Mouse (Mus musculus): ENCODE data around the gene Psma6.

DNA sequence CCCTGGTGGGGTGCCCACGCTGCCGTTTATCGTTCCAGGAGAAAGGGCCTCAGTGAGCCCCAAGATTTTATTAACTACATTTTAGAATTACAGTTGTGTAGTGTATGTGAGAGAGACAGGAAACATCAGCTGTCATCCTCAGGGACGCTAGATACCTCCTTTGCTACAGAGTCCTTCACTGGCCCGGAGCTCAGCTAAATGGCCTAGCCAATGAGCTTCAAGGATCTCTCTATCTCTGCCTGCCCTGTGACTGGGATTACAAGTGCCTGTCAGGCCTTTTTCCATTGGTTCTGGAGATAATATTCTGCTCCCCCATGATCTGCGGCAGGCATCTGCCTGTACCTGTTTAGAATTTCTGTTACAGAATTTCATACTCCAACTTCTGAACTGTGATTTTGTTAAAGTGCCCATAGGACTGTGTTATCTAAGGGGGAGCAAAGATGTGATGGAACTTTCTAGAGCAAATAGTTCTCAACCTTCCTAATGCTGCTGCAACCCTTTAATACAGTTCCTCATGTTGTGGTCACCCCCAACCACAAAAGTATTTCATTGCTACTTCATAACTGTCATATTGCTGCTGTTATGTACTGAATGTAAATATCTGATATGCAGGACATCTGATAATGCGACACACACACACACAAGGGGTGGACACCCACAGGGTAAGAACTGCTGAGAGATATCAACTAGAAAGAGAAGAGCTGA is 3.2 kb downstream of the Psma6 start:
- TF ChIP-seq CTCF (IDR thresholded peaks at IDR 0.05; ENCODE audit: control insufficient read depth, insufficient read depth, insufficient replicate concordance, low read depth, low read length) (no peak), POLR2A (IDR thresholded peaks at IDR 0.05; ENCODE audit: control insufficient read depth, low read depth, low read length) (no peak)

All from testis, adult 2 months (tissue).